Comparison of ENCODE assay signal across 16 mouse cellular contexts in the genomic region with DNA sequence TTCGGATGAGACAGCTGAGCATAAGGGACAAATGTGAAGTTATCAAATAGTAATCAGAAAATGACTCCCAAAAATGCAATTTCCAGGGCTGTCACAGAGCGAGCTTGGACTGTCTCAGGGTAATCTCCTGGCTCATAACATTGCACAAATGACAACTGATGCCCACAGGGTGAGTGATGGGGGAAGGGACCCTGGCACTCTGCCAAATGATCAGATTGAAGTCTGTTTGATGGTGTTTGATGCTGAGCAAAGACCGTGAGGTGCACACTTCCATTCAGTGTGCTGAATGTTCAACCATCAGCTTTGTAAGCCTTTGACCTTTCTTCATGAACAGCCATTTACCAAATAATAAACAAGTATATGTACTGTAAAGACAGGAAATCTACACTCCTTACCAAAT.
DNase-seq lines count a peak whose midpoint lies in the region; ATAC-seq lines count a peak whose summit lies in the region.
"Had no signal": no experiment of that assay in that cellular context is flagged by ENCODE, and none has a peak within 500 bp of the region (broad histone marks: within the 10 kb centered on the region; RNA-seq: fewer than 3 reads in every experiment).

No protein-coding gene starts in this region.

- no peaks in the 10 kb centered on the region for H3K9me3 ChIP-seq in forebrain, embryonic 12.5 days
- H3K9me3 ChIP-seq in forebrain, embryonic 10.5 days = no peaks in the 10 kb centered on the region
- no peaks in the 10 kb centered on the region for H3K9me3 ChIP-seq in neural tube, embryonic 13.5 days
- H3K9me3 ChIP-seq in neural tube, embryonic 15.5 days (replicated peaks) = no peaks in the 10 kb centered on the region
- H3K9me3 ChIP-seq: heart, embryonic 10.5 days; hindbrain, embryonic 15.5 days; limb, embryonic 12.5 days; liver, embryonic 12.5 days had no signal

- 63% methylated on average over 3 of the region's 3 CpGs for whole genome bisulfite sequencing in forebrain, embryonic 12.5 days
- WGBS in forebrain, embryonic 10.5 days = 83% methylated on average over 3 of the region's 3 CpGs
- 49% methylated on average over 3 of the region's 3 CpGs for WGBS in neural tube, embryonic 13.5 days
- 46% methylated on average over 3 of the region's 3 CpGs for WGBS in neural tube, embryonic 15.5 days

- 0 out of 2 replicates have a peak, but pooled peaks cover 3% of the 10 kb centered on the region for H3K4me1 ChIP-seq in forebrain, embryonic 12.5 days
- H3K4me1 ChIP-seq in forebrain, embryonic 10.5 days = 0 out of 2 replicates have a peak, but pooled peaks cover 5% of the 10 kb centered on the region
- H3K4me1 ChIP-seq in neural tube, embryonic 13.5 days (replicated peaks) = peaks cover 1% of the 10 kb centered on the region; the same call in 1 of the 2 replicates
- H3K4me1 ChIP-seq in neural tube, embryonic 15.5 days = no peaks in the 10 kb centered on the region
- H3K4me1 ChIP-seq: heart, embryonic 10.5 days; hindbrain, embryonic 15.5 days; limb, embryonic 12.5 days; liver, embryonic 12.5 days had no signal

- H3K36me3 ChIP-seq in forebrain, embryonic 12.5 days (replicated peaks) = no peaks in the 10 kb centered on the region
- no peaks in the 10 kb centered on the region for H3K36me3 ChIP-seq in forebrain, embryonic 10.5 days (replicated peaks)
- no peaks in the 10 kb centered on the region for H3K36me3 ChIP-seq in neural tube, embryonic 13.5 days
- no peaks in the 10 kb centered on the region for H3K36me3 ChIP-seq in neural tube, embryonic 15.5 days
- H3K36me3 ChIP-seq: heart, embryonic 10.5 days; hindbrain, embryonic 15.5 days; limb, embryonic 12.5 days; liver, embryonic 12.5 days had no signal

- no peak overlapping the region for H3K27ac ChIP-seq in forebrain, embryonic 12.5 days
- no peak overlapping the region for H3K27ac ChIP-seq in forebrain, embryonic 10.5 days
- H3K27ac ChIP-seq in neural tube, embryonic 13.5 days (replicated peaks) = no peak overlapping the region
- H3K27ac ChIP-seq in neural tube, embryonic 15.5 days (replicated peaks) = no peak overlapping the region
- H3K27ac ChIP-seq: heart, embryonic 10.5 days; hindbrain, embryonic 15.5 days; limb, embryonic 12.5 days; liver, embryonic 12.5 days had no signal

- intact Hi-C loops in left cerebral cortex, postnatal 4 days (cut with DNase I) = loop anchor here (2.0 to 10.0 kb wide), 2 partner anchors 620 to 700 kb away; a partner anchor contains a TSS
- intact Hi-C loops in left cerebral cortex, postnatal 25 days (cut with DNase I) = no loop called here

- no peak overlapping the region for H3K4me2 ChIP-seq in forebrain, embryonic 12.5 days
- H3K4me2 ChIP-seq in neural tube, embryonic 13.5 days = no peak overlapping the region
- H3K4me2 ChIP-seq in neural tube, embryonic 15.5 days = no peak overlapping the region
- H3K4me2 ChIP-seq: hindbrain, embryonic 15.5 days; limb, embryonic 12.5 days; liver, embryonic 12.5 days had no signal

- 0 out of 2 replicates have a peak, but pooled peaks have one; percentile 11 for ATAC-seq in forebrain, embryonic 12.5 days (ENCODE audit: low FRiP score)
- 0 out of 2 replicates have a peak, but pooled peaks have one; percentile 43 for ATAC-seq in neural tube, embryonic 13.5 days (ENCODE audit: low read depth)
- ATAC-seq in neural tube, embryonic 15.5 days (ENCODE audit: low FRiP score) = no peak
- ATAC-seq: liver, embryonic 12.5 days had no signal

- no peak overlapping the region for H3K4me3 ChIP-seq in forebrain, embryonic 12.5 days (replicated peaks)
- no peak overlapping the region for H3K4me3 ChIP-seq in forebrain, embryonic 10.5 days
- H3K4me3 ChIP-seq in neural tube, embryonic 13.5 days = no peak overlapping the region
- no peak overlapping the region for H3K4me3 ChIP-seq in neural tube, embryonic 15.5 days (replicated peaks)
- H3K4me3 ChIP-seq: heart, embryonic 10.5 days; hindbrain, embryonic 15.5 days; limb, embryonic 12.5 days; liver, embryonic 12.5 days had no signal

- DNase-seq in forebrain, embryonic 10.5 days (ENCODE audit: extremely low spot score, low spot score) = no peak
- DNase-seq in left cerebral cortex, postnatal 4 days = peak; percentile 53
- DNase-seq in left cerebral cortex, postnatal 25 days (ENCODE audit: low spot score in 2 of 2) = no peak
- no peak for DNase-seq in urinary bladder, adult 18-20 months (ENCODE audit: low spot score in 2 of 2)
- DNase-seq: cerebellum, adult 11-12 months; kidney, adult 8-10 months; kidney, postnatal 14 days; lung, adult 18-20 months; right cerebral cortex, adult 18-20 months had no signal

- no peak overlapping the region for H3K9ac ChIP-seq in forebrain, embryonic 12.5 days
- H3K9ac ChIP-seq in neural tube, embryonic 13.5 days = no peak overlapping the region
- H3K9ac ChIP-seq in neural tube, embryonic 15.5 days (replicated peaks) = no peak overlapping the region
- H3K9ac ChIP-seq: hindbrain, embryonic 15.5 days; limb, embryonic 12.5 days; liver, embryonic 12.5 days had no signal

- H3K27me3 ChIP-seq in forebrain, embryonic 12.5 days = no peaks in the 10 kb centered on the region
- no peaks in the 10 kb centered on the region for H3K27me3 ChIP-seq in forebrain, embryonic 10.5 days (ENCODE audit: poor library complexity, severe bottlenecking)
- H3K27me3 ChIP-seq in neural tube, embryonic 13.5 days = no peaks in the 10 kb centered on the region
- H3K27me3 ChIP-seq in neural tube, embryonic 15.5 days (replicated peaks) = no peaks in the 10 kb centered on the region
- H3K27me3 ChIP-seq: limb, embryonic 12.5 days; liver, embryonic 12.5 days had no signal
